Mouse (Mus musculus) liver, postnatal 0 days (tissue): ENCODE measurements at regions not wholly inside any gene's neighbourhood (a gene's known extent, or its start where the extent isn't known, plus 50 kb on each side); places are given as distances from the start of the nearest gene placed in this dataset.
A peak's percentile ranks its signal among the peaks of the same experiment; 100 is the strongest.

ENCODE experiments used
- ATAC-seq: fragments of 200-750 bp; cut with Nextera tagmentation; 2 replicates; pipeline ENCODE4 v1.8.0; 2017; ENCODE audit warnings: mild to moderate bottlenecking, moderate library complexity
- DNase-seq: peaks from one replicate; pipeline ENCODE4 v3.0.0-alpha.2; 2016
- H3K27ac ChIP-seq: fragments of 300-500 bp; sonication (generic); 2 replicates; pipeline ENCODE4 v1.5.1; 2014; ENCODE audit warnings: antibody characterized with exemption, moderate library complexity, mild to moderate bottlenecking, low read depth
- H3K27me3 ChIP-seq: fragments of 300-500 bp; sonication (generic); 2 replicates; pipeline ENCODE4 v1.6.1; 2014; ENCODE audit warnings: low read length, control low read depth, mixed read lengths; ENCODE audit not compliant: insufficient read depth
- H3K36me3 ChIP-seq: fragments of 300-500 bp; sonication (generic); replicated peaks from 2 replicates; pipeline ENCODE4 v1.6.1; 2014; ENCODE audit warnings: mild to moderate bottlenecking, control low read depth, low read length, moderate library complexity, mixed read lengths; ENCODE audit not compliant: insufficient read depth
- H3K4me1 ChIP-seq: fragments of 300-500 bp; sonication (generic); 2 replicates; pipeline ENCODE4 v1.6.1; 2014; ENCODE audit warnings: antibody characterized with exemption, mild to moderate bottlenecking, control low read depth; ENCODE audit not compliant: insufficient read depth
- H3K4me2 ChIP-seq: fragments of 300-500 bp; sonication (generic); 2 replicates; pipeline ENCODE4 v1.6.1; 2014; ENCODE audit warnings: low read depth, mild to moderate bottlenecking, low read length, moderate library complexity, mixed read lengths
- H3K4me3 ChIP-seq: fragments of 300-500 bp; sonication (generic); 2 replicates; pipeline ENCODE4 v1.5.1; 2014; ENCODE audit warnings: low read depth, low read length
- H3K9ac ChIP-seq: fragments of 300-500 bp; sonication (generic); replicated peaks from 2 replicates; pipeline ENCODE4 v1.6.1; 2014; ENCODE audit warnings: mild to moderate bottlenecking, moderate library complexity
- H3K9me3 ChIP-seq: fragments of 300-500 bp; sonication (generic); 2 replicates; pipeline ENCODE4 v1.6.1; 2016; ENCODE audit warnings: mild to moderate bottlenecking, control low read depth, low read length, mixed read lengths
- CTCF ChIP-seq: sonication (generic); IDR thresholded peaks from 2 replicates; pipeline ENCODE4 v1.5.1; 2016; ENCODE audit warnings: antibody characterized with exemption, low read depth
- EP300 ChIP-seq: IDR thresholded peaks from 2 replicates; pipeline ENCODE4 v1.6.1; 2016; ENCODE audit warnings: antibody characterized with exemption, low read depth, mild to moderate bottlenecking
- WGBS: fragments of 180-500 bp; shearing (Covaris S2); extraction: QIAGEN DNeasy Blood & Tissue Kit; methylation state at CpG from one replicate; pipeline ENCODE4 v1.1.7; 2014; ENCODE audit not compliant: insufficient replicate concordance; 5-methylcytosine and 5-hydroxymethylcytosine counted together

GRCm38 (mm10) chr11:63671816-63672215 lies 250.3 kb downstream of the Hs3st3b1 start:
- no peak for DNase-seq
- Histone ChIP-seq H3K4me2 (no peak overlapping the region), H3K9me3 (no peaks in the 10 kb centered on the region), H3K27me3 (no peaks in the 10 kb centered on the region), H3K36me3 (no peaks in the 10 kb centered on the region), H3K9ac (no peak overlapping the region), H3K27ac (no peak overlapping the region), H3K4me1 (no peaks in the 10 kb centered on the region), H3K4me3 (no peak overlapping the region)
- 66% methylated on average over 2 of the region's 2 CpGs for WGBS
- TF ChIP-seq EP300 (no peak), CTCF (no peak)
- no peak for ATAC-seq

DNA sequence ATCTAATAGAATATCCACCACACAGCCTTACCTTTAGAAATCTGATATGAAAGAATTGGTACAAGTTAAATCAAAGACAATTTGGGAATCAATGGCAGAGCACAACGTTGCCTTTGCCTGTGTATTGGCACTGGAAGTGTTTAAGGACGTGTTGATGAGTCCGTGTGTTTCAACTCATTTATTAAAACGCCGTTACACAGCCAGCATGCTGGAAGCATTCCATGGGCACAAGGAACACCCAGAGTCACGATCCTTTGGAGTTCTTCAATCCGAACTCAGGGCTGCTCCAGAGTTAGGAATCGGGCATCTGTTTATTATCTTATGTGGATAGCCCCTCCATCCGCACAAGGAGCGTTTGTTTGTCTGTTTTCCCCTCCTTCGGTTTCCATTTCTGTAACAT lies 244.2 kb downstream of the Hs3st3b1 start:
- DNase-seq = no peak
- TF ChIP-seq EP300 = no peak
- TF ChIP-seq CTCF = no peak
- 80% methylated on average over 11 of the region's 11 CpGs for WGBS

GRCm38 (mm10) chr11:63678382-63678905 lies 243.6 kb downstream of the Hs3st3b1 start:
- no peak for TF ChIP-seq CTCF
- TF ChIP-seq EP300 = no peak
- 90% methylated on average over 17 of the region's 17 CpGs for WGBS

More for the DNA sequence above, 244.2 kb downstream of the Hs3st3b1 start:
- no peak for ATAC-seq
- Histone ChIP-seq H3K4me3 (no peak overlapping the region), H3K9me3 (no peaks in the 10 kb centered on the region), H3K27ac (no peak overlapping the region), H3K4me1 (no peaks in the 10 kb centered on the region), H3K9ac (no peak overlapping the region), H3K27me3 (no peaks in the 10 kb centered on the region), H3K36me3 (no peaks in the 10 kb centered on the region), H3K4me2 (no peak overlapping the region)

GRCm38 (mm10) chr11:63679491-63679890 lies 242.6 kb downstream of the Hs3st3b1 start:
- no peak for TF ChIP-seq CTCF
- TF ChIP-seq EP300 = no peak
- WGBS = 63% methylated on average over 4 of the region's 4 CpGs
- no peak overlapping the region for H3K9ac ChIP-seq
- ATAC-seq (no peak), DNase-seq (no peak)
- no peaks in the 10 kb centered on the region for H3K4me1 ChIP-seq
- no peaks in the 10 kb centered on the region for H3K27me3 ChIP-seq
- no peaks in the 10 kb centered on the region for H3K36me3 ChIP-seq
- no peak overlapping the region for H3K4me2 ChIP-seq
- no peak overlapping the region for H3K4me3 ChIP-seq
- H3K27ac ChIP-seq = no peak overlapping the region
- no peaks in the 10 kb centered on the region for H3K9me3 ChIP-seq

More at GRCm38 (mm10) chr11:63678382-63678905, 243.6 kb downstream of the Hs3st3b1 start:
- Histone ChIP-seq H3K36me3 (no peaks in the 10 kb centered on the region), H3K4me2 (no peak overlapping the region), H3K9ac (no peak overlapping the region), H3K4me1 (no peaks in the 10 kb centered on the region), H3K9me3 (no peaks in the 10 kb centered on the region), H3K4me3 (no peak overlapping the region), H3K27ac (no peak overlapping the region), H3K27me3 (no peaks in the 10 kb centered on the region)
- DNase-seq (no peak), ATAC-seq (no peak)

DNA sequence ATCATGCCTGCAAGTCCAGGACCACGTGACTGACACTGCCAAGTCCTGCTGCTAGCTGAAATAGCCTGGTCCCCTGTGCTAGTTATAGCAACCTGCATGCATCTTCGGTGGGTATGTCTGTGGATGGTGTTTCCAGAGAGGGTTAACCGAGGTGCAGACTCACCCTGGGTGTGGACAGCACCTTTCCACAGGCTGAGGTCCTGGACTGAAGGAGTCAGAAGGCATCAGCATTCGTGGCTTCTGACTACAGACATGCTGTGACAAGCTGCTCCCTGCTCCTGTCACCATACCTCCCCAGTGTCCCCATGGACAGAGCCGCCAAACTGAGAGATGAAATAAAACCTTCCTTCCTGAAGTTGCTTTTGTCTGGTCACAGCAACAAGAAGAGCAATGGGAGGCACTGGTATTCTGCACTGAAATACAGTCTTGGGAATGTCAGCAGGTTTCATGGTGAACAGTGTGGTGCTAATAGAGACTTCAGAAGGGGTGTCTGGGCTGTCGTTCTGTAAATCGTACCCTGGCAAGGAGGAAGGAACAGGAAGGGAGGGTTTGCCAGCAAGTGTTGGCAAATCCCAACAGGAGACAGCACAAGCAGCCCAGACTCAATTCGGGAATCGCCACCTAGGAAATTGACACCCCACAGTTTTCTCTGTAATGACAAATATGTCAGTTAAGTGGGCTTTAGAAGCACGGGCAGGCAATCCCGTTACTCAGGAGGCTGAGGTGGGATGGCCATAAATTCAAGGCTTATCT lies 237.7 kb downstream of the Hs3st3b1 start:
- WGBS = 54% methylated on average over 11 of the region's 11 CpGs
- no peaks in the 10 kb centered on the region for H3K9me3 ChIP-seq
- H3K4me3 ChIP-seq = no peak overlapping the region
- TF ChIP-seq CTCF (no peak), EP300 (no peak)
- no peaks in the 10 kb centered on the region for H3K36me3 ChIP-seq
- no peak for ATAC-seq
- H3K27ac ChIP-seq = no peak overlapping the region
- no peak overlapping the region for H3K4me2 ChIP-seq
- DNase-seq = no peak
- no peak overlapping the region for H3K9ac ChIP-seq
- no peaks in the 10 kb centered on the region for H3K4me1 ChIP-seq
- H3K27me3 ChIP-seq = no peaks in the 10 kb centered on the region

DNA sequence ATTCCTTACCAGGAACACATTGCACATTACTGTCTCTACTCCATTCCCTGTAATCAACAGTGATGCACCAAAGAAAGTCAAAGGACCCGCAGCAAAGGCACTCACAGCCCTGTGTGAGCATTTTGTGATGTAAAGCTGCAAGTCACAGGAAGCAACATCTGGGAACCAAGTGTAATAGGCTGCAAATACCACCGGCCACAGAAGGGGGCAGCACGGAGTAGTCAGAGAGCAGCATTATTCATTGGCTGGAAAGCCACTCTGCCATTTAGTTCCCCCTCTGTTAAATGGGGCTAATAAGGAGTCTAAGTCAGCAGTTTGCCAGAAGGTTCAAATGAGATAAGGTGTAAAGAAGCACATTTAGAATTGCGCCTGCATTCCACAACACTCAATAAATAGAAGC lies 231.0 kb downstream of the Hs3st3b1 start:
- Histone ChIP-seq H3K36me3 (no peaks in the 10 kb centered on the region), H3K4me1 (no peaks in the 10 kb centered on the region), H3K4me2 (no peak overlapping the region), H3K4me3 (no peak overlapping the region), H3K27ac (no peak overlapping the region), H3K9me3 (no peaks in the 10 kb centered on the region), H3K9ac (no peak overlapping the region), H3K27me3 (no peaks in the 10 kb centered on the region)
- WGBS = 47% methylated on average over 4 of the region's 4 CpGs
- no peak for DNase-seq
- no peak for ATAC-seq
- TF ChIP-seq CTCF (peak; percentile 50), EP300 (no peak)
